Mouse (Mus musculus) ES-E14 (cell line): ENCODE results near the gene Gdpgp1. TPM values are rescaled to one million over a fixed set of nuclear protein-coding genes. Genes with fewer than 3 reads are reported as not detected.

ENCODE experiments used
- DNase-seq: peaks from one replicate; pipeline ENCODE4 v3.0.0-alpha.2; 2013; ENCODE audit warnings: low read depth, low spot score
- H3K27ac ChIP-seq: 2 replicates; pipeline ENCODE4 v1.5.1; 2012; ENCODE audit warnings: low read depth, mild to moderate bottlenecking, low read length, moderate library complexity, mixed read lengths; ENCODE audit not compliant: poor library complexity, insufficient read depth, severe bottlenecking
- H3K36me3 ChIP-seq: 2 replicates; pipeline ENCODE4 v1.6.1; 2012; ENCODE audit warnings: mild to moderate bottlenecking, low read length, moderate library complexity, mixed read lengths; ENCODE audit not compliant: control insufficient read depth, poor library complexity, insufficient read depth, severe bottlenecking
- H3K4me1 ChIP-seq, 2 experiments: fragments of 150-350 bp in 1 of 2; sonication (generic) in 1 of 2; 2 replicates each; pipeline ENCODE4 v1.6.1; 2012; ENCODE audit warnings: low read length in 2 of 2, mild to moderate bottlenecking in 1 of 2, mixed read lengths in 1 of 2; ENCODE audit not compliant: control insufficient read depth in 2 of 2, insufficient read depth in 2 of 2, poor library complexity in 1 of 2
- H3K4me3 ChIP-seq, 2 experiments: fragments of 150-350 bp in 1 of 2; sonication (generic) in 1 of 2; 2 replicates each; pipeline ENCODE4 v1.5.1; 2012; ENCODE audit warnings: low read length in 2 of 2, low read depth in 1 of 2, mild to moderate bottlenecking in 1 of 2, mixed read lengths in 1 of 2; ENCODE audit not compliant: insufficient read depth in 1 of 2, poor library complexity in 1 of 2, severe bottlenecking in 1 of 2
- H3K9ac ChIP-seq: 2 replicates; pipeline ENCODE4 v1.6.1; 2012; ENCODE audit warnings: low read depth, mild to moderate bottlenecking, low read length, mixed read lengths; ENCODE audit not compliant: poor library complexity, insufficient read depth, severe bottlenecking
- H3K9me3 ChIP-seq: fragments of 150-350 bp; sonication (generic); 2 replicates; pipeline ENCODE4 v1.6.1; 2012; ENCODE audit warnings: low read depth, mild to moderate bottlenecking, low read length; ENCODE audit not compliant: control insufficient read depth, insufficient read depth
- CHD2 ChIP-seq: IDR thresholded peaks from 2 replicates; pipeline ENCODE4 v1.6.1; 2014; ENCODE audit warnings: mild to moderate bottlenecking, low read depth, low read length, inconsistent platforms
- HCFC1 ChIP-seq: IDR thresholded peaks from 2 replicates; pipeline ENCODE4 v1.6.1; 2012; ENCODE audit warnings: low read length, inconsistent platforms, borderline replicate concordance; ENCODE audit not compliant: insufficient read depth
- MAFK ChIP-seq: IDR thresholded peaks from 2 replicates; pipeline ENCODE4 v1.6.1; 2014; ENCODE audit warnings: mild to moderate bottlenecking, low read depth, low read length, inconsistent platforms; ENCODE audit not compliant: insufficient read depth
- ZC3H11A ChIP-seq: IDR thresholded peaks from 2 replicates; pipeline ENCODE4 v1.6.1; 2012; ENCODE audit warnings: low read depth, mild to moderate bottlenecking, inconsistent platforms, low read length, borderline replicate concordance
- ZNF384 ChIP-seq: IDR thresholded peaks from 2 replicates; pipeline ENCODE4 v1.6.1; 2012; ENCODE audit warnings: low read depth, low read length, inconsistent platforms
- in situ Hi-C, 2 experiments: fragments of 600-800 bp; cut with MboI; formaldehyde crosslinking; loops; one replicate each; pipeline ENCODE4 v1.15.1; 2025; ENCODE audit warnings: low sequenced_read_pairs in 2 of 2, inconsistent platforms in 1 of 2; ENCODE audit not compliant: unreplicated experiment in 2 of 2
- total RNA-seq: library from RNA; depleted of rRNA; stranded (reverse); fragments of 300-350 nt; gene quantifications from 2 replicates; pipeline ENCODE4 v1.2.3, GENCODE M21; 2012

The Gdpgp1 gene
- total RNA-seq, 1 experiment = 4.4 TPM

GRCm38 (mm10) chr7:80213604-80214003, 19.1 kb upstream of the Gdpgp1 start:
- peaks cover 7 to 16% of the 10 kb centered on the region in 2 experiments; a peak in 3 of 4 replicates for H3K4me1 ChIP-seq
- no peak overlapping the region for H3K9ac ChIP-seq
- H3K9me3 ChIP-seq = no peaks in the 10 kb centered on the region
- DNase-seq = no peak
- no peak overlapping the region for H3K27ac ChIP-seq
- peaks cover 51% of the 10 kb centered on the region for H3K36me3 ChIP-seq
- H3K4me3 ChIP-seq = no peak overlapping the region
- TF ChIP-seq MAFK (no peak), ZNF384 (no peak), HCFC1 (no peak), ZC3H11A (no peak), CHD2 (no peak)
- in situ Hi-C loops = no loop called here

- Histone ChIP-seq H3K4me3 (no peak overlapping the region), H3K36me3 (peaks cover 59% of the 10 kb centered on the region), H3K27ac (no peak overlapping the region), H3K4me1 (peaks cover 5 to 11% of the 10 kb centered on the region in 2 experiments; a peak in 2 of 4 replicates), H3K9me3 (no peaks in the 10 kb centered on the region), H3K9ac (no peak overlapping the region)
- in situ Hi-C loops = no loop called here
- no peak for TF ChIP-seq HCFC1
- TF ChIP-seq MAFK = no peak
- no peak for TF ChIP-seq CHD2
- TF ChIP-seq ZNF384 = no peak
- TF ChIP-seq ZC3H11A = no peak
- DNase-seq = no peak
Measured at GRCm38 (mm10) chr7:80214459-80214858, 18.2 kb upstream of the Gdpgp1 start.

- Histone ChIP-seq H3K9ac (no peak overlapping the region), H3K4me1 (peaks cover 4 to 15% of the 10 kb centered on the region in 2 experiments; a peak in 2 of 4 replicates), H3K27ac (no peak overlapping the region), H3K36me3 (peaks cover 67% of the 10 kb centered on the region), H3K4me3 (no peak overlapping the region), H3K9me3 (no peaks in the 10 kb centered on the region)
- peak; percentile 79 for DNase-seq
- in situ Hi-C loops = no loop called here
- TF ChIP-seq ZC3H11A (peak; percentile 67; the same call in 1 of the 2 replicates), CHD2 (no peak)
Measured at GRCm38 (mm10) chr7:80215398-80215797, 17.3 kb upstream of the Gdpgp1 start.

- TF ChIP-seq ZNF384 (no peak), MAFK (no peak), ZC3H11A (no peak), HCFC1 (no peak), CHD2 (no peak)
- no peak overlapping the region for H3K9ac ChIP-seq
- H3K9me3 ChIP-seq = no peaks in the 10 kb centered on the region
- H3K4me1 ChIP-seq = peaks cover 2 to 17% of the 10 kb centered on the region in 2 experiments; a peak in 2 of 4 replicates
- in situ Hi-C loops = no loop called here
- H3K36me3 ChIP-seq = peaks cover 72% of the 10 kb centered on the region
- H3K27ac ChIP-seq = no peak overlapping the region
- no peak for DNase-seq
- no peak overlapping the region for H3K4me3 ChIP-seq
Measured at GRCm38 (mm10) chr7:80216566-80216965, 16.1 kb upstream of the Gdpgp1 start.

GRCm38 (mm10) chr7:80218666-80219065, 14.0 kb upstream of the Gdpgp1 start:
- peaks cover 73% of the 10 kb centered on the region for H3K36me3 ChIP-seq
- TF ChIP-seq ZC3H11A (no peak), HCFC1 (no peak), CHD2 (no peak), MAFK (no peak), ZNF384 (no peak)
- H3K9ac ChIP-seq = no peak overlapping the region

More at GRCm38 (mm10) chr7:80218666-80219065, 14.0 kb upstream of the Gdpgp1 start:
- no peaks in the 10 kb centered on the region for H3K9me3 ChIP-seq
- H3K4me3 ChIP-seq = no peak overlapping the region
- H3K4me1 ChIP-seq = peaks cover 4 to 19% of the 10 kb centered on the region in 2 experiments; a peak in 2 of 4 replicates
- in situ Hi-C loops = no loop called here
- H3K27ac ChIP-seq = no peak overlapping the region
- no peak for DNase-seq
